Mouse (Mus musculus): ENCODE results near the gene Ing1.

GRCm38 (mm10) chr8:11574911-11575603, 19.7 kb downstream of the Ing1 start:
- no peak for TF ChIP-seq GATA1 (IDR thresholded peaks at IDR 0.05; ENCODE audit: borderline replicate concordance, low read length)
- no peak for TF ChIP-seq FLI1 (IDR thresholded peaks at IDR 0.05; ENCODE audit: low read length)

Measured in megakaryocyte, embryonic 14.5 days (primary cell).